Mouse (Mus musculus): ENCODE results near the gene Cul5. TPM values are rescaled to one million over a fixed set of nuclear protein-coding genes. Genes with fewer than 3 reads are reported as not detected.

Gene Cul5
- polyA plus RNA-seq, 1 experiment from 2014 or later = 39.9 TPM

DNA sequence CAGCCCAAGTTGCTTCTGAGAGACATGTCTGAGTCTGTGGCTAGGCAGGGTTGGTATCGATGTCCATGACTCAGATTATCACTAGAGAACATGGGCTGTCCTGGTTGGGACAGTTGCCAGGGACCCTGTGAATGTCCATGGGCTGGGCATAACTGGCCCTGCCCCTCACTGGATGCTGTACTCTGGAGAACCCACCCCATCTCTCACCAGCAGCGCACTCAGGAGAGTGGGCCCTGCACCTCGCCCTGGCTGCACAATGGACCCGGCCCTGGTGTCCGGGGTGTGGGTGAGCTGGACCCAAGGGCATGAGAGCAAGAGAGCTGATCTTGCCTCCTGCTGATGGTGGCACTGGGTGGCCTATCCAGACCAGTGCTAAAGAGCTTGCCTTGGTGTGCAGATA lies 64.9 kb downstream of the Cul5 start:
- H3K4me3 ChIP-seq (replicated peaks) = no peak overlapping the region
- no peak for ATAC-seq (ENCODE audit: low FRiP score)
- H3K9ac ChIP-seq (replicated peaks) = no peak overlapping the region
- no peaks in the 10 kb centered on the region for H3K27me3 ChIP-seq (replicated peaks)
- no peak overlapping the region for H3K4me2 ChIP-seq
- 89% methylated on average over 5 of the region's 5 CpGs for WGBS
- no peak overlapping the region for H3K27ac ChIP-seq (replicated peaks)
- peaks cover 5% of the 10 kb centered on the region for H3K36me3 ChIP-seq
- peaks cover 19% of the 10 kb centered on the region for H3K4me1 ChIP-seq
- no peaks in the 10 kb centered on the region for H3K9me3 ChIP-seq (replicated peaks)

GRCm38 (mm10) chr9:53603849-53604248 lies 66.0 kb downstream of the Cul5 start:
- H3K9ac ChIP-seq (replicated peaks) = no peak overlapping the region
- H3K36me3 ChIP-seq = peaks cover 5% of the 10 kb centered on the region
- H3K27me3 ChIP-seq (replicated peaks) = no peaks in the 10 kb centered on the region
- no peak for ATAC-seq (ENCODE audit: low FRiP score)
- H3K4me2 ChIP-seq = no peak overlapping the region
- no peak overlapping the region for H3K4me3 ChIP-seq (replicated peaks)
- 89% methylated on average over 3 of the region's 3 CpGs for WGBS
- H3K9me3 ChIP-seq (replicated peaks) = no peaks in the 10 kb centered on the region
- H3K4me1 ChIP-seq = peaks cover 10% of the 10 kb centered on the region
- H3K27ac ChIP-seq (replicated peaks) = no peak overlapping the region

GRCm38 (mm10) chr9:53603384-53603783 lies 66.4 kb downstream of the Cul5 start:
- H3K9me3 ChIP-seq (replicated peaks) = no peaks in the 10 kb centered on the region
- 81% methylated on average over 1 of the region's 1 CpGs for WGBS

DNA sequence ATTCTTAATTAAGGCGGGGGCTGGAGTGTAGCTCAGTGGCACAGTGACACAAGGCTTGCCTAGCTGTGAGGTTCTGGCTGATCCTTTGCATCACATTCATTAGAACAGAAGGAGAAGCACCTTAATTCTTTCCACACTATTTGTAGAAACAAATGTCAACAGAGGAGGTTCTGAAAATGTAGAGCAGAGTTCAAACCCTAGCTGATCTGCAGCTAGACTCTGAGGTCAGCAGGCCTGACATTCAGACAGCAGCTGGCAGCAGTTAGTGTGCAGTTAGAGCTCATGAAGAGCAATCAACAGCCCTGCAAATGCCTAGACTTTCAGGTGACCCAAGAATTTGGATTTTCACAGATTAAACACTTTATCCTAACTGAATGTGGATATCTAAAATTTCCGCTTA lies 68.3 kb downstream of the Cul5 start:
- 97% methylated on average over 2 of the region's 2 CpGs for WGBS
- ATAC-seq (ENCODE audit: low FRiP score) = no peak
- Histone ChIP-seq H3K36me3 (peaks cover 12% of the 10 kb centered on the region), H3K27me3 (replicated peaks) (no peaks in the 10 kb centered on the region), H3K4me1 (no peaks in the 10 kb centered on the region), H3K27ac (replicated peaks) (no peak overlapping the region), H3K9ac (replicated peaks) (no peak overlapping the region), H3K9me3 (replicated peaks) (no peaks in the 10 kb centered on the region), H3K4me3 (replicated peaks) (no peak overlapping the region), H3K4me2 (no peak overlapping the region)

More at GRCm38 (mm10) chr9:53603384-53603783, 66.4 kb downstream of the Cul5 start:
- no peak overlapping the region for H3K27ac ChIP-seq (replicated peaks)
- peaks cover 5% of the 10 kb centered on the region for H3K4me1 ChIP-seq
- H3K4me3 ChIP-seq (replicated peaks) = no peak overlapping the region
- H3K9ac ChIP-seq (replicated peaks) = no peak overlapping the region
- H3K27me3 ChIP-seq (replicated peaks) = no peaks in the 10 kb centered on the region
- no peak for ATAC-seq (ENCODE audit: low FRiP score)
- H3K4me2 ChIP-seq = no peak overlapping the region
- peaks cover 5% of the 10 kb centered on the region for H3K36me3 ChIP-seq

GRCm38 (mm10) chr9:53598631-53599030 lies 71.2 kb downstream of the Cul5 start:
- Histone ChIP-seq H3K9ac (replicated peaks) (no peak overlapping the region), H3K4me2 (no peak overlapping the region), H3K4me3 (replicated peaks) (no peak overlapping the region), H3K27ac (replicated peaks) (no peak overlapping the region), H3K36me3 (peaks cover 26% of the 10 kb centered on the region), H3K27me3 (replicated peaks) (no peaks in the 10 kb centered on the region), H3K9me3 (replicated peaks) (no peaks in the 10 kb centered on the region), H3K4me1 (no peaks in the 10 kb centered on the region)
- 82% methylated on average over 6 of the region's 6 CpGs for WGBS
- no peak for ATAC-seq (ENCODE audit: low FRiP score)

DNA sequence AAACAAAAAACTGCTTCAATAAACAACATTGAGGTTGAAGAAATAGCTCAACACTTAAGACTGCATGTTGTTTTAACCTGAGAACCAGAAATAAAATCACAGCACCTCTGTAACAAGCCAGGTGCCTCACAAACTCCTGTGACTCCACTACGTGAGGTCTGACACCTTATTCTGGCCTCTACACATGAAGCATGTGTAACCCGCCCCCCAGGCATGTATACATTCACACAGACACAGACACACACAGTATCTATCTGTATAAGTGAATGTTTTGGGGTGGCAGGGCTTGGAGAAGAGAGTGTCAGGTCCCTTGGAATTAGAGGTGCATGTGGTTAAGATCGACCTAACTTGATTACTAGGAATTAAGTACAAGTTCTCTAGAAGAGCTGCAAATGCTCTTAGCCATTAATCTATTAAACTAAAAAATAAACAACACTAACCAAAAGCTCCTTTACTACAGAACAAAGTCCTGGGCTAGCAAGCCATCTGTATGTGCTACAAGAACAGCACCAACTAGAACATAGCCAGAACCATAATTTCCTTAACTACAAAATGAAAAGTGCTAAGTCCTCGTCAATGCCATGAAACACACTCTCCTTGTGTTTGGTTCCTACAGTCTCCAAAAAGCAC lies 72.7 kb downstream of the Cul5 start:
- no peaks in the 10 kb centered on the region for H3K4me1 ChIP-seq
- H3K9ac ChIP-seq (replicated peaks) = no peak overlapping the region
- H3K9me3 ChIP-seq (replicated peaks) = no peaks in the 10 kb centered on the region
- H3K27me3 ChIP-seq (replicated peaks) = no peaks in the 10 kb centered on the region
- H3K36me3 ChIP-seq = peaks cover 37% of the 10 kb centered on the region
- 89% methylated on average over 4 of the region's 4 CpGs for WGBS
- no peak overlapping the region for H3K4me2 ChIP-seq
- H3K4me3 ChIP-seq (replicated peaks) = no peak overlapping the region
- no peak for ATAC-seq (ENCODE audit: low FRiP score)
- H3K27ac ChIP-seq (replicated peaks) = no peak overlapping the region

DNA sequence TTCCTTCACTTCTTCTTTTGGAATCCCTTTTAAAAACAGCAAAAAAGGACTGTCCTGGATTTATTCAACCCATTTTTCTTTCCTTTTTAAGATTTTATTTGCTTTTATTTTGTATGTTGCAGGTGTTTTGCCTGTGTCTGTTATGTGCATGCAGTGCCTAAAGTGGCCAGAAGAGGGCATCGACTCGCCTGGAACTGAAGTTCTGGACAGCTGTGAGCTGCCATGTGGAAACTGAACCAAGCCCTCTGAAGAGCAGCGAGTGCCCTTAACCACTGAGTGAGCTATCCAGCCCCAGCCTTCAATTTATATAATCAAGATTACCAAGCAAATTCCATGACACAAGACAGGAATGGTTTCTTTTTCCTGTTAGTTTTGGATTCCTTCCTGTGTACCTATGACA lies 75.0 kb downstream of the Cul5 start:
- no peak for ATAC-seq (ENCODE audit: low FRiP score)
- WGBS = 12% methylated on average over 3 of the region's 3 CpGs
- Histone ChIP-seq H3K27ac (replicated peaks) (no peak overlapping the region), H3K4me1 (no peaks in the 10 kb centered on the region), H3K36me3 (peaks cover 56% of the 10 kb centered on the region), H3K9me3 (replicated peaks) (no peaks in the 10 kb centered on the region), H3K9ac (replicated peaks) (no peak overlapping the region), H3K4me2 (no peak overlapping the region), H3K27me3 (replicated peaks) (no peaks in the 10 kb centered on the region), H3K4me3 (replicated peaks) (no peak overlapping the region)

DNA sequence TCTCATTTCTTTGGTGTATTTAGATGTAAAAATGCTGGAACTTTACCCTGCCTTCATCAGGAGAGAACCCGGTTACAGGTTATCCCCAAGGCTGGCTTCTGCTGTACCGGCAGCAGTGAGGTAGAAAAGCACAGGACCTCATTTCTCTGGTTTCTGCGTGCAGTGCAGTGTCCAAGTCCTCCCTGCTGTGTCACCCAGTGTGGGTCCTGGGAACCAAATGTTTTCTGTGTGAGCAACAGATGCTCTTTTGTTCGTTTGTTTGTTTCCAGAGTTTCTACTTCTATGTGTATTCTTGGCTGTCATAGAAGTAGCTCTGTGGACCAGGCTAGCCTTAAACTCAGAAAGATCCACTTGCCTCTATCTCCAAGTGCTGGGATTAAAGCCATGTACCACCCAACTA lies 87.9 kb downstream of the Cul5 start:
- no peak for ATAC-seq (ENCODE audit: low FRiP score)
- Histone ChIP-seq H3K9ac (replicated peaks) (no peak overlapping the region), H3K4me1 (no peaks in the 10 kb centered on the region), H3K4me3 (replicated peaks) (no peak overlapping the region), H3K27me3 (replicated peaks) (no peaks in the 10 kb centered on the region), H3K4me2 (no peak overlapping the region), H3K27ac (replicated peaks) (no peak overlapping the region), H3K9me3 (replicated peaks) (no peaks in the 10 kb centered on the region), H3K36me3 (peaks cover 75% of the 10 kb centered on the region)
- 83% methylated on average over 4 of the region's 4 CpGs for WGBS

DNA sequence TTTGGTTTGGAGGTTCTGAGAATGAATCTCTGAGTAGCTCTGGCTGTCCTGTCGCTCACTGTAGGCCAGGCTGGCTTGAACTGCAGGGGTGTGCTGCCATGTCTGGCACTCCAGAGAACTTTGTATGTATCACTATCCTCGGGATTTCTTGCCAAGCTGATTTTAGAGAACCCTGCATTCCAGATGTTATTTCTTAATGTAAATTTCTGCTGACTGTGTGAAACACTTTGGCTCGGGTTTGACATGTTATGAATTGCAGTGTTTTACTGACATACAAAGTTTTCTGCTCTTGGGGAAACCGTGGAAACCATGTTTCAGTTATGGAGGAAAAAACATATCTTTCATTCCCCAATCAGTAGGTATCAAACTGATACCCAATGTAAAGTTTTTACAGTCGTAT lies 94.1 kb downstream of the Cul5 start:
- Histone ChIP-seq H3K9me3 (replicated peaks) (no peaks in the 10 kb centered on the region), H3K4me3 (replicated peaks) (no peak overlapping the region), H3K4me2 (no peak overlapping the region), H3K27ac (replicated peaks) (no peak overlapping the region), H3K36me3 (peaks cover 50% of the 10 kb centered on the region), H3K4me1 (no peaks in the 10 kb centered on the region), H3K9ac (replicated peaks) (no peak overlapping the region), H3K27me3 (replicated peaks) (no peaks in the 10 kb centered on the region)
- no peak for ATAC-seq (ENCODE audit: low FRiP score)
- WGBS = 93% methylated on average over 5 of the region's 5 CpGs

DNA sequence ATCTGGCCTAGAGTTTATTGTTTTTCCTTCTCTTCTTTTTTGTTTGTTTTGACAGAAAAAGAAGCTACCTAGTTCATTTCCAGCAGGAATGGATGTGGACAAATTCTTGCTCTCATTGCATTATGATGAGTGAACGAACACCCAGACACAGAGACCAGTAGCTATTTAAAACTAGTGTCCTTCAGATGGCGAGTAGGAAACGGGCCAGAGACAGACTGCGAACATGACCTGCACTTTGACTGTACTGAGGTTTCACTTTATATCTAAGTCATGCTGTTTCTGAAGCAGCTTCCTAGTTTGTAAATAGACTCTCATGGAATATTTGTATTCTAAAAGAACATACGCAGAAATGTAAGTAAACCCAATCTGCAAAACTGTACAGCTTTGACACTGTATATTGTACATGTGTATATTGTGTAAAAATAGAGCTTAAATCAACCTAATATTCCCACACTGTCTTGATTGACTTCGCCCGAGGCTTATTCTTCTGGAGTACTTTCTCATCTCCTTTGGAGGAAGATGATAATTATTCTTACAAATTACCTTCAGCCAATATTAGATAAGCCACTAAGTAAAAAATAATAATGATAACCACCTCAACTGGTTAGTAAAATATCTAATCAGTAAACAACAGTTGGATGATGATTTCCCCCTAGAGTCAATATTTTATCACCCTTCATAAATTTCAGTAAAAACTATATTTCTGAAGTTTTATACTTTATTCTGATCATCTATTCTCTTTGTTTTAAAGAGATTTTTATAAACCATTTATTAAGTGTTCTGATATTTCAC lies 97.1 kb downstream of the Cul5 start:
- H3K36me3 ChIP-seq = peaks cover 47% of the 10 kb centered on the region

DNA sequence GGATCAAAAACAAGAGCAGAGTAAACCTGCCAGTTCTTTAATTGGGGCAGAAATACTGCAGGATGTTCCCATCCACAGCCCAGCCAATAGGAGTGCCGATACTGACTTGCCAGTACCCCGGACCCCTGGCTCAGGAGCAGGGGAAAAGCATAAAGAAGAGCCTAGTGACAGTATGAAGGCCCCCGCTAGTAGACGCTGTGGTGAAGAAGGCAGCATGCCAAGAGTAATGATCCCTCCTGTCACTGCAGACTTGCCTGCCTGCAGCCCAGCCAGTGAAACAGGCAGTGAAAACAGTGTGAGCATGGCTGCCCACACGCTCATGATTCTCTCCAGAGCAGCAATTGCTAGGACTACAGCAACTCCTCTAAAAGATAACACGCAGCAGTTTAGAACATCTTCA lies 99.2 kb downstream of the Cul5 start:
- no peak overlapping the region for H3K27ac ChIP-seq (replicated peaks)
- H3K4me3 ChIP-seq (replicated peaks) = no peak overlapping the region
- peaks cover 52% of the 10 kb centered on the region for H3K36me3 ChIP-seq
- 64% methylated on average over 6 of the region's 6 CpGs for WGBS
- H3K4me2 ChIP-seq = no peak overlapping the region
- no peaks in the 10 kb centered on the region for H3K4me1 ChIP-seq
- no peak for ATAC-seq (ENCODE audit: low FRiP score)
- no peaks in the 10 kb centered on the region for H3K9me3 ChIP-seq (replicated peaks)
- no peak overlapping the region for H3K9ac ChIP-seq (replicated peaks)
- no peaks in the 10 kb centered on the region for H3K27me3 ChIP-seq (replicated peaks)

More for the DNA sequence above, 97.1 kb downstream of the Cul5 start:
- Histone ChIP-seq H3K4me2 (no peak overlapping the region), H3K9ac (replicated peaks) (no peak overlapping the region), H3K27ac (replicated peaks) (no peak overlapping the region), H3K9me3 (replicated peaks) (no peaks in the 10 kb centered on the region), H3K4me1 (no peaks in the 10 kb centered on the region), H3K4me3 (replicated peaks) (no peak overlapping the region), H3K27me3 (replicated peaks) (no peaks in the 10 kb centered on the region)
- no peak for ATAC-seq (ENCODE audit: low FRiP score)
- 94% methylated on average over 7 of the region's 7 CpGs for WGBS

All from neural tube, embryonic 15.5 days (tissue).